Mouse (Mus musculus) ovary, adult 2 months (tissue): Measurements from ENCODE around the gene Lamtor1. TPM values are rescaled to one million over a fixed set of nuclear protein-coding genes. Genes with fewer than 3 reads are reported as not detected.

Experiments used
- polyA plus RNA-seq: library from polyadenylated mRNA; depleted of rRNA; stranded (reverse); fragments of >200 nt; gene quantifications from 2 replicates; pipeline ENCODE4 v1.2.3, GENCODE M21; 2012; rRNA removed

Lamtor1 gene
- 234 and 253 TPM in 2 replicates for polyA plus RNA-seq

GRCm38 (mm10) chr7:101905561-101906286, at the start of gene Lamtor1:
TSS of gene Lamtor1 (plus strand) at chr7:101905904.

DNA sequence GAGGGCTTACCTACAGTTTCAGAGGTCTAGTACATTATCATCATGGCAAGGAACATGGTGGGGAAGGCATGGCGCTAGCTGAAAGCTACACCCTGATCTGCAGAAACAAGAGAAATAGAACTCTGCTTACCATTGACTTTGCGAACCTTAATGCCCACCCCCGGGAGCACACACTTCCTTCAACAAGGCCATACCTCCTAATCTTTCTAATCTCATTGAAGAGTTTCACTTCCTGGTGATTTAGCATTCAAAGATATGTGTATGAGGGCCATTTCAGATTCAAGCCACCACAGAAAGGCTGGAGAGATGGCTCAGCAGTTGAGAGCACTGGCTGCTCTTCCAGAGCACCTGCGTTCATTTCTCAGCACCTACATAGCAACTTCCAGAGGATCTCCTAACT, 48.6 kb upstream of the Lamtor1 start, which contains the start of gene Folr2:
TSS of gene Folr2 (minus strand) at position 101 of the 400 bp plus-strand sequence.

DNA sequence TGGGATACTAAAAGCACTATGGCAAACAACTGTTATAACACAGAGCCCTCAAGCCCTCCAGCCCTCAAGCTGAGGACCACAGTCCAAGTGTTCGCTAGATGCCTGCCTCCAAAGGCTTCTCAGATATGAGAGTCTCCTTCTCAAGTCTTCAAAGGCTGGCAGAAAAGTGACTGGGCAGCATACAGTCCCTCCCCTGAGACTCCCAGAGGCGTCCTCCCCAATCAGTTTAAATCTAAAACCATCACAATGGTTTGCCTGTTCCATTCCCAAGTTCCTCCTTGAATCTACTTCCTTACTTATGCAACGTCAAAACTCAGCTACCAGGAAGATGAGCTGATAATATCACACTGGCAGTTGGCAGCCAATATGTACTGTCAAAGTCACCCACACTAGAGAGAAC, 42.3 kb upstream of the Lamtor1 start, which contains the start of gene Anapc15:
TSS of gene Anapc15 (plus strand) at position 301 of the 400 bp plus-strand sequence.

GRCm38 (mm10) chr7:101870629-101871028, 35.1 kb upstream of the Lamtor1 start, which contains the start of gene Folr1:
TSS of gene Folr1 (minus strand) at chr7:101870788.

GRCm38 (mm10) chr7:101906287-101906681, 580 bp downstream of the Lamtor1 start, which contains the start of gene Tomt:
TSS of gene Tomt (minus strand) at chr7:101906359.

DNA sequence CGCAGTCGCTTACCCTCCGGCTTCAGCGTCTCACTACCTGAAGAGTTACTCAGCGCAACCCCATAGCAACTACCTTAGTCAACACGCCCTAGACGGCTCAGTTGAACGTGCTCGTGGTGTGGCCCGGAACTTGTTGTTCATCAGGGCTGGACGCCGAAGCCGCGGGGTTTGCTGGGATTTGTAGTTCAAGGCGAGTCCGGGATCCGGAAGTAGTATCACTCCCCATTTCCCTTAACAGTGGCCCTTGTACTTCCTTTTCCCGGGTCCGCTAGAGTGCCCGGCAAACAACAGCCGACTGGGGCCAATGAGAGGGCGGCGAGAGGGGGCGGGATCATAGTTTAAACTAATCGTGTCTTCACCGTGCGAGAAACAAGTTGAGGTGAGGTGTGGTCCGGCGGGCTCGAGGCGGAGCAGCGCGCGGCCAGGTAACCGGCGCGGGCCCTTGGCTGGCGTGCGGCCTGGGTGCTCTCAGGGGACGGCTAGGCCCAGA, 28.1 kb downstream of the Lamtor1 start, which contains the start of the genes Lrrc51 and Numa1:
TSS of gene Lrrc51 (minus strand) at position 145 of the 490 bp plus-strand sequence.
TSS of gene Numa1 (plus strand) at position 361 of the 490 bp plus-strand sequence.

Other genes with a start within 250 kb of the Lamtor1 start
- gene Clpb, start 242.3 kb upstream of the Lamtor1 start, polyA plus RNA-seq, result 37.2 and 37.3 TPM in 2 replicates
- not detected in 2 replicates for gene Phox2a, start 87.6 kb upstream of the Lamtor1 start, polyA plus RNA-seq
- 193 and 201 TPM in 2 replicates for gene Inppl1, start 67.7 kb upstream of the Lamtor1 start, polyA plus RNA-seq
- 15.4 and 19.7 TPM in 2 replicates for gene Folr2, start 48.7 kb upstream of the Lamtor1 start, polyA plus RNA-seq
- 29.7 and 34.9 TPM in 2 replicates for gene Anapc15, start 42.2 kb upstream of the Lamtor1 start, polyA plus RNA-seq
- gene Folr1, start 35.1 kb upstream of the Lamtor1 start, polyA plus RNA-seq, result 73.4 and 105 TPM in 2 replicates
- gene Tomt, start 455 bp downstream of the Lamtor1 start, polyA plus RNA-seq, result 0.18 and 0.29 TPM in 2 replicates
- gene Lrrc51, start 28.0 kb downstream of the Lamtor1 start, polyA plus RNA-seq, result 29.5 and 38.8 TPM in 2 replicates
- gene Numa1, start 28.2 kb downstream of the Lamtor1 start, polyA plus RNA-seq, result 108 TPM in 2 replicates
- 9.9 and 14.9 TPM in 2 replicates for gene Il18bp, start 112.8 kb downstream of the Lamtor1 start, polyA plus RNA-seq
- 21.4 and 22.0 TPM in 2 replicates for gene Rnf121, start 159.6 kb downstream of the Lamtor1 start, polyA plus RNA-seq
- gene Xndc1, start 159.6 kb downstream of the Lamtor1 start, polyA plus RNA-seq, result 23.2 and 28.9 TPM in 2 replicates
- 5.9 and 6.7 TPM in 2 replicates for gene Xntrpc, start 159.8 kb downstream of the Lamtor1 start, polyA plus RNA-seq
- not detected in 2 replicates for gene Trpc2, start 177.2 kb downstream of the Lamtor1 start, polyA plus RNA-seq
- gene Art1, start 195.8 kb downstream of the Lamtor1 start, polyA plus RNA-seq, result 0.17 and 0.18 TPM in 2 replicates
- 0.40 and 0.51 TPM in 2 replicates for gene Art5, start 203.6 kb downstream of the Lamtor1 start, polyA plus RNA-seq
- 0.11 and 0.22 TPM in 2 replicates for gene Chrna10, start 210.9 kb downstream of the Lamtor1 start, polyA plus RNA-seq